Mouse (Mus musculus): ENCODE measurements around the gene Ick. TPM values are rescaled to one million over a fixed set of nuclear protein-coding genes. Genes with fewer than 3 reads are reported as not detected.

Ick gene
- total RNA-seq, 2 experiments from 2014 or later, result 14.9 to 15.3 TPM

Other genes starting within 250 kb of the Ick start
- 10 to 100 TPM; 31.4 to 37.8 TPM for gene Elovl5, start 191.8 kb upstream of the Ick start, total RNA-seq (2021)
- not detected for gene Gcm1, start 57.3 kb upstream of the Ick start, total RNA-seq (2021)
- 10 to 100 TPM; 49.2 to 51.3 TPM for gene Fbxo9, start 127 bp upstream of the Ick start, total RNA-seq (2021)
- 10 to 100 TPM; 81.4 to 87.9 TPM for gene Gsta4, start 73.6 kb downstream of the Ick start, total RNA-seq (2021)
- under 1 TPM in 1 of 2 experiments, not detected in 1; 0.39 TPM for gene Gsta1, start 121.5 kb downstream of the Ick start, total RNA-seq (2021)
- under 1 TPM; 0.39 to 0.89 TPM for gene Gm3776, start 147.9 kb downstream of the Ick start, total RNA-seq (2021)
- gene Gm10639, start 180.7 kb downstream of the Ick start, total RNA-seq (2021), result not detected
- not detected for gene Omt2a, start 205.6 kb downstream of the Ick start, total RNA-seq (2021)
- not detected for gene Omt2b, start 218.4 kb downstream of the Ick start, total RNA-seq (2021)
- gene Gsta2, start 246.6 kb downstream of the Ick start, total RNA-seq (2021), result 1 to 10 TPM in 1 of 2 experiments, under 1 TPM in 1; 0.45 to 1.2 TPM